Mouse (Mus musculus) right cerebral cortex, postnatal 36 days (tissue): ENCODE measurements around the gene Xylt1.

Experiments
- DNase-seq, 2 experiments: peaks; one replicate each; pipeline ENCODE4 v3.0.0; 2022; ENCODE audit warnings: low spot score in 2 of 2, mixed read lengths in 1 of 2

Gene Xylt1

DNA sequence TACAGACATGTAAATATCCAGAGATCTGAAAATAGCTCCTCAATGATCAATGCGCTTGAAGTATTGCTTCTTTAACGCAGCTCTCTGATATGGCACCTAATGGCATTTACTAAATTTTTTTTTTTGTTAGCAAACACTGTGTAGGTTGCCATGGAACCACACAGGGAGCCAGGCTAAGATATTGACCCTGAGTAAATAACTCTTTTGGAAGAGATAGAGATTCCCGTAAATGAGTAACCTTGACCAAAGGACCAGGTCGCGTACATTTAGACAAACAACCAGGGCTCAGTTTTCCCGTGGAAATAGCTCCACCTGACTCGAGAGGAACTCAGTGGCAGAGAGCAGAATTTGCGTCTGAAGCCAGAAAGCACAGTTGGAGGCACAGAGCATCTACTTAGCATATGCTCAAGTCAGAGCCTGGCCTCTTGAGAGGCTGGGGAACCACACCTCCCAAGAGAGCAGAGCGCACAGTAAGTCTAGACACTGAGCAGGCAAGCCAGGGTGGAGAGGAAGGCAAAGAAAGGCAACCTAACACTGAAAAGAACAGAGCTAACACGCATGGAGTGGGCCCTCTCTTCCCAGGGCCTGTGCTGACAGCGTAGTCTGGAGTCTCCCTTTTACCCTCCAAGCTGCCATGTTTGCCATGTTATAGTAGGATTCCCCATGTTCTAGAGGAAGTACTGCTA is 232.2 kb downstream of the Xylt1 start:
- no peak for DNase-seq

- no peak for DNase-seq
Measured at GRCm38 (mm10) chr7:117613796-117614195, 233.0 kb downstream of the Xylt1 start.

- no peak for DNase-seq
Measured at GRCm38 (mm10) chr7:117614346-117614745, 233.6 kb downstream of the Xylt1 start.

GRCm38 (mm10) chr7:117614851-117615250 is 234.1 kb downstream of the Xylt1 start:
- no peak for DNase-seq

- no peak for DNase-seq
Measured at GRCm38 (mm10) chr7:117616277-117616676, 235.5 kb downstream of the Xylt1 start.

DNA sequence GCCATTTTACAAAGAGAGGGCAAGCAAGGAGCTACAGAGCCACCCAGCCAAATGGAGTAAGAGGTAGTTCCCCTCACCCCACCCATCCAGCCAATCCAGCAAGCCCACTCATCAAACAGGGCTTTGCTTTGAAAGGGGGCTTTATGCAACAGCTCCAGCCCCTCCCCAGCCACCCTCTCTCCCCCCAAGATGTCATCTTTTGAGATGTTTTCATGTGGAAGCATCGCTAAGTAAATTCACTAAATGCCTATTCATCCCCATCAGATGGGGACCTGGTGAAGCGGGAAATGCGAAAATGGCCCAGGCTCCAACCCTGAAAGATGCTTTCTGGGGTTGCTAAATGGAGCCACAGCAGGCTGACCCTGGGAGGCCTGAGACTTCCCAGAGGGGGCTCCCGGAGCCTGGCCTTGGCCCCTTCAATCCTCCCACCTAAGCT is 238.0 kb downstream of the Xylt1 start:
- DNase-seq, result no peak

GRCm38 (mm10) chr7:117621566-117621965 is 240.8 kb downstream of the Xylt1 start:
- DNase-seq, result no peak

DNA sequence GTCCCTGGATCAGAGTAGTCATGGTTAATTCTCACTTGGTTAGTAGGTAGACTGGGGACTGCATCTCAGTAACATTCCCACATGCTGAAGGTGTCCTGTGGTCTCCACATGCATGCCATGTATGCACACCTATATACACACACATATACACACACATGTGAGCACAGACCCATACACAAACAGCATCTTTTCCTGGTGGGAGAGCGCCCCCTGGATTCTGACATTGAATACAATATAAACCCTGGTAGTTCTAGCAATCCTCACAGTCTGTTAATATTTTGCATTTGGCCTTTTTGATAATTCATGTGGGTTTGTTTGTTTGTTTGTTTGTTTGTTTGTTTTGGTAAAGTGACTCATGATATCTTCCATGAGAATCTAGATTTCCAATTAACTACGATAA is 242.0 kb downstream of the Xylt1 start:
- DNase-seq, result no peak

- DNase-seq, result no peak
Measured at GRCm38 (mm10) chr7:117628791-117629190, 248.0 kb downstream of the Xylt1 start.

GRCm38 (mm10) chr7:117630657-117631056 is 249.9 kb downstream of the Xylt1 start:
- no peak for DNase-seq

DNA sequence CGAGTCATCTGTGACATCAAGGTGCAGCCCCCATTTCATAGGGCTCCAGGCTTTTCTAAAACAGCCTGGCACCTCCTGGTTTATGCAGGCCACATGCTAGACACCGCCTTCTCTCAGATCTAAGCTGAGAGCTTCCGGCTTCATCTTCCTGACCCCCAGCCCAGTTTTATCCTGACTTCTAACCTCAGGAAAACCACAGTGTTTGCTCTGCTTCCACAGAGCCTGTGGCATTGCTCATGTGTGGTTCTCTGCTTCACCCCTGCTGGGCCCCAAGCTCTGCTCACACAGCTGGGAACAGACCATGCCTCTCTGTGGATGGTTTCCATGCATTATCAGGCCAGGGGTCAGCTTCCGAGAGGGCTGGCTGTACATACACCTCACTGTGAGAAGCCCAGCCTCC is 254.8 kb downstream of the Xylt1 start:
- DNase-seq, result no peak

DNA sequence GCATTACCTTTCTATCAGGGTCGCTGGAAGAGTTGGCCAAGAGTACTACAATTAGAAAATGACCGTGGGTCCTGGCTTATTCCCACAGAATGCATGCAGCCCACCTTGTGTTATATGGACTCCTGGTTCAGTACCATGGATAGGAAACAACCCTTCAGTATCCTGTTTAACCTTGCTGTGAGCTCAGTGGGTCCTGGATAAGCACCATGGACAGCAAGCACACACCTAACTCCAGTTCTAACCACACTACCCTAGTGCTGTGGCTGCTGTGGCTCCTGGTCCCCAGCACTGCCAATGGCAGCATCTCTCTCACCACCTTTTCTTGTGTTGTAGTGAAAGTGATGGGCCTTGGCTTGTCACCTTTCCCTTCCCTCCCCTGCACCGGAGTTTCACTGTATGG is 255.9 kb downstream of the Xylt1 start:
- DNase-seq, result no peak

- DNase-seq, result no peak
Measured at GRCm38 (mm10) chr7:117637997-117638396, 257.2 kb downstream of the Xylt1 start.

DNA sequence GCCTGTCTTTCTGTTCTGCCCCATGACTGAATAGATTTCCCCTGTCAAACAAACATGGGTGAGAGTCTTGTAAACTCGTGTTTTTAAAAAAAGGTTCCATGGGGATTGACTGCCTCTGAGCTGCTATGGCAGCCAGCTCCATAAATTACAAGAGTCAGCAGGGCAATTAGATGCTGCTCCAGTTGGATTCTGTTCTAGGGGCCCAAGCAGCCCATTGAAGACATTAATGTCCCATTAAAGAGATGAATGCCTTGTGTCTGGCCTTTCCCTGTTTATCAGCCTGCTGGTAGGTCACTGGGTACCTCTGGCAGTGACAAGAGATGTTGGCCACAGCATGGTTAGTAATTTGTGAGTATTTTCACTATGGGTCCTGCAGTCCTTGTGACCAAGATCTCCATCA is 271.9 kb downstream of the Xylt1 start:
- no peak for DNase-seq

DNA sequence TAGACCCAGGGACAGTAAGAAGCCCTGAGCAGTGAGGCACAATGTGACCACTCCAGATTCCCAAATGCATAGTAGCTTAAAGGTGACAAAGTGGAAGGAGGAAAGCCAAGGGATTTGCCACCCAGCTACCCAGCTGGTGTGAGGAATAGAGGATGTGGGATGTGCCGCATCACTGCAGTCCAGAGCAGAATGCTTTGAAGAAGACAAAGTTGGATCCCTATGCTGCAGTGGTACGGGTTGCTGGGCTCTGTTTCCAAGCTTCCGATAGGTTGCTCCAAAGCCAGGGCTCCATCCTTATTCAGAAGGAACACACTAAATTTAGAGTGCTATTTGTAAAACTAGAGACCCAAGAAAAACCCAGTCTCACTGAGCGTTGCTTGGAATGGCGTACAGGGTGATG is 275.0 kb downstream of the Xylt1 start:
- no peak for DNase-seq

GRCm38 (mm10) chr7:117658180-117658579 is 277.4 kb downstream of the Xylt1 start:
- DNase-seq, result peak in 1 of 2 experiments; percentile 43

DNA sequence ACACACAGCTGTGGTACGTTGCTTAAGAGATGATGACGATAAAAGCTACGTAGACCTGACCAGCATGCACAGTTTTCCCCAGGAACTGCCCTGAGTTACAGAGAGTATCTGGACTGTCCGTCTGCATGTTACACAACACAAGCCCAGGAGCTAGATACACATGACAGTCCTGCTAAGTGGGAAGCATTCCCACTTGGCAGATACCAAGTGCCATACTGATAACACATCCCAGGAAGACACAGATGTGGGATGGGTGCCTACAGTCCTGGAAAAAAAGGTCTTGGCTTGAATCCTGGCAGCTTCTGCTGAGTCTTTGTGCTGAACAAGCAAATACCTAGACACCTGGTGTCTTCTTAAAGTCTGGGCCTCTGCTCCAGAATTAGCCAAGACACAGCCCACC is 278.0 kb downstream of the Xylt1 start:
- no peak for DNase-seq

GRCm38 (mm10) chr7:117667286-117667685 is 286.5 kb downstream of the Xylt1 start:
- no peak for DNase-seq

DNA sequence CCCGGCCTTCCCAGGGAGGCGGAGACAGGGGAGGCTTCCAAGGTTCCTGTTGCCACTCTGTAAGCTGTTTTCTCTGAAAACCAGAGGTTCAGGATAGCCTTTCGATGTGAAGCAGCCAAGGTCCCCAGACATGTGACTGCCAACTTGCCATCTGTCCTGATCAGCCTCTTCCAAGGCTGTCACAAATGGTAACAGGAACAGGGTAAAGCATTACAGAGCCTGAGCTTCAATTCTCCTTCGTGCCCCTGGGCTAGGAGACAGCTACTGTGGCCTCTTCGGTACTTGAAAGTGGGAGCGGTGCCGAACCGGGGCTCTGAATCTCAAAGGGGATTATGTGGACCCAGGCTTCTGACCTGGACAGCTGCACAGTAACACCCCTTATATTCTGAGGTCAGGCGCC is 287.4 kb downstream of the Xylt1 start:
- DNase-seq, result no peak

GRCm38 (mm10) chr7:117672121-117672591 is 291.4 kb downstream of the Xylt1 start:
- DNase-seq, result peak; percentile 75 to 85

DNA sequence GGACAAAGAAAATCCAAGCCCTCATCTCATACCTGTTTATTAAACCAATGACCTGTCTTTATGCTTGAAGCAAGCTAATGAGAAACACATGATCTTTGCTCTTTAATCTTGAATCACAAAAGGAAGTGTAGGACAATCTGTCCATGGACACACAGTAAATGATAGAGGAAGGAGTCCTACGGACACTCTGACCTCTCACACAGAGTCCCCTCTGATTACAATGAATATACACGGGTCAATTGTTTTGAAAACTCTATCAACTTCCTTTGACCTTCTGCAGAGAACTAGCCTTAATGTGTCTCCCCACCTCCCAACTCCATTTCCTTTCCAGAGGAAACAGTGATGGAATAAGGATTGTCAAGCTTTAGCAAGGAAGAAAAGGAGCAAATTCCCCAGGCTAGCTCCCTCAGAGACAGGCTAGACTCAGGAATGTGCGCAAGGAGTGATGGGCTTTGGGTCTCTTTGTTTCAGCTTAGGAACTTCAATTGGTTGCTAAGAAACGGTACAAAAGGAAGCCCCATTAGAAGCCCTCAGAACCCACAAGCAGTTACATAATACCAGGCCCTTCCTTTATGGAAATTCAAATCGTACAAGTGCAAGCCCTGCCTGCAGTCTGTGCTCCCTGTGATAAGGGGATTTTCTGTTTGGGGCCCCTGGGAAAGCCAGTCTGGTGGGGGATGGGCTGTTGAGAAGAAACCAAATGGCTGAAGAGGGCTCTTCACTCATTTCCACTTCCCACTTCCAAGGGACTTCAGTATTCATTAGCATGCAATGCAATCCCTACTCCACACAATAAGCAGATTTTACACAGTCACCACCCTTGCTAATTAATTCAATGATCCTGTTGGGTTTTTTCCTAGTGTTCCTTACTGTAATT is 305.6 kb downstream of the Xylt1 start:
- DNase-seq, result no peak

- no peak for DNase-seq
Measured at GRCm38 (mm10) chr7:117686997-117687302, 306.2 kb downstream of the Xylt1 start.

DNA sequence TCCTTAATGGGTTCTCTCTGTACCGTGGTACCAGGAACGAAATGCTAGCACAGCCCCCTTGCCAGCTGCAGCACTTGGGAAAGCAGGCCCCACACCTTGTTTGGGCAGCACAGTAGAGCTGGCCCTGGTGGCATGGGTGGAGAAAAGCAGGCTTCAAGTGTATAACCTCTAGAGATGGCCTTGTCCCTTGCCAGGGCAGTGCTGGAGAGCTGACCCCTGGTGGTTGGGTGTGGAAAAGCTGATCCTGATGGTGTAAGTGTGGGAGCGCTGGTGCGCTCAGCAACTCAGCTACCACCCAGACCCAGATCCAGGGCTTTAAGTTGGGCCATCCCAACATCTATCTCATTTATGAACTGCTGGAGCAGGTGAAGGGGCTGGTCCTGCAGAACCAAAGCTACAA is 314.8 kb downstream of the Xylt1 start:
- DNase-seq, result no peak
